Mouse (Mus musculus): ENCODE measurements at regions not wholly inside any gene's neighbourhood (a gene's known extent, or its start where the extent isn't known, plus 50 kb on each side); places are given as distances from the start of the nearest gene placed in this dataset.
A peak's percentile ranks its signal among the peaks of the same experiment; 100 is the strongest.

DNA sequence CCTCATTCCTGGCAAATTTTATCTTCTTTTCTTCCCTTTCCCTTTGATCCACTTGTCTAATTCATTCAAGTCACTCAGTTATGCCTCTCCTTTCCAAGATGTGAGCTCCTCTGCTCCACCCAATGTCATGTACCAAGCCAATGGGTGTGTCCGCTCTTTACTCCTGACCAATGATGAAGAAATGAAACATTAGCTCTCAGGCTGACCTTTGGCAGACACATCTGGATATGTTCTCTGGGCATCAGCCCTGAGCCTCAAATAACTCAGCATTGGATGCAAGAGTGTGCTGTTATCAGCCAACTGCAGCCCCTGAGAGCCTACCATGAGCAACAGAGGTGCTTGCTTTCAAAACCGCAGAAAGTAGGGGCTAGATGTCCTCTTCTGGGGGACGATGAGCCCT is 186.2 kb upstream of the Unc93a2 start:
- Histone ChIP-seq H3K36me3 (no peaks in the 10 kb centered on the region), H3K27me3 (ENCODE audit: insufficient read depth, poor library complexity, severe bottlenecking) (no peaks in the 10 kb centered on the region), H3K27ac (no peak overlapping the region), H3K4me1 (replicated peaks) (peaks cover 7% of the 10 kb centered on the region; the same call in 1 of the 2 replicates), H3K4me3 (no peak overlapping the region), H3K9me3 (no peaks in the 10 kb centered on the region)
- DNase-seq (ENCODE audit: low spot score), result no peak
- WGBS, result 96% methylated on average over 3 of the region's 3 CpGs

DNA sequence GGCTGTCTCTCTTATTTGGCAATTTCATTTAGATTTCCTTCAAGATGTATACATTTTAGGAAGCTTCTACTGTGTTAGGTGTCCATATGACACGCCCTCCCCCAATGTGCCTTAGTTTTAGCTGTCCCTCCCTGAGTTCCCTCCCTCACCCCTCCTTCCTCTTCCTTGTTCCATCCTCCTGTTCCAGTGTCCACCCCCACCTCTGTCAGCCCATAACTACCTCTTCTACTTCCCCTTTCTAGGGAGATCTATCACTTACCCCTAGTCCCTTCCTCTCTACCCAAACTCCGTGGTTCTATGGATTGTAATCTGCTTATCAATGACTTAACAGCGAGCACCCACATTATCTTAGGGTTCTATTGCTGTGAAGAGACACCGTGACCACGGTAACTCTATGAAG is 183.2 kb upstream of the Unc93a2 start:
- Histone ChIP-seq H3K27ac (no peak overlapping the region), H3K9me3 (no peaks in the 10 kb centered on the region), H3K4me1 (replicated peaks) (peaks cover 5% of the 10 kb centered on the region; the same call in 1 of the 2 replicates), H3K36me3 (no peaks in the 10 kb centered on the region), H3K27me3 (ENCODE audit: insufficient read depth, poor library complexity, severe bottlenecking) (no peaks in the 10 kb centered on the region), H3K4me3 (no peak overlapping the region)
- no peak for DNase-seq (ENCODE audit: low spot score)
- WGBS, result 92% methylated on average over 5 of the region's 5 CpGs

DNA sequence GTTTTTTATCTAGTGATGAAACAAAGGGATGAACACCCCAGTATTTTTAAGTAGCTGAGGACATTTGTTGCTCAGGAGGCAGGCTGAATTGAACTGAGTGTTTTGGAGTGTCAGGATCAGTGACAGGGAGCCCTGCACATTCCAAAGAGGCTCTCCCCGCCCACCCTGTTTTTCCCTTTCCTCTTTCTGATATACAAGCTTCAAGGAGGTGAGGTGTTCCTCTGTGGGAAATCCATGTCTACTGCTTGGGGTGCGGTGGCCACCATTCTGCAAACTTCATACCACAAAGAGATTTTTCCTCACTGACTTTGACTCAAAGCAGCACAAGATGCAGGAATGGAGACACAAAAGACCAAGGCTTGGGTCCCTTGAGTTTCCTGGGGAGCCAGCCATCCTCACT is 180.5 kb upstream of the Unc93a2 start:
- H3K9me3 ChIP-seq, result no peaks in the 10 kb centered on the region
- 91% methylated on average over 2 of the region's 2 CpGs for WGBS

GRCm38 (mm10) chr17:7562940-7563339 is 177.7 kb upstream of the Unc93a2 start:
- Histone ChIP-seq H3K9me3 (no peaks in the 10 kb centered on the region), H3K36me3 (no peaks in the 10 kb centered on the region), H3K27ac (no peak overlapping the region), H3K27me3 (ENCODE audit: insufficient read depth, poor library complexity, severe bottlenecking) (no peaks in the 10 kb centered on the region), H3K4me3 (no peak overlapping the region), H3K4me1 (replicated peaks) (peaks cover 5% of the 10 kb centered on the region; the same call in 1 of the 2 replicates)
- DNase-seq (ENCODE audit: low spot score), result no peak
- 21% methylated on average over 8 of the region's 8 CpGs for WGBS

More for the DNA sequence above, 180.5 kb upstream of the Unc93a2 start:
- Histone ChIP-seq H3K4me3 (no peak overlapping the region), H3K36me3 (no peaks in the 10 kb centered on the region), H3K27ac (no peak overlapping the region), H3K4me1 (replicated peaks) (peaks cover 5% of the 10 kb centered on the region; the same call in 1 of the 2 replicates), H3K27me3 (ENCODE audit: insufficient read depth, poor library complexity, severe bottlenecking) (no peaks in the 10 kb centered on the region)
- no peak for DNase-seq (ENCODE audit: low spot score)

DNA sequence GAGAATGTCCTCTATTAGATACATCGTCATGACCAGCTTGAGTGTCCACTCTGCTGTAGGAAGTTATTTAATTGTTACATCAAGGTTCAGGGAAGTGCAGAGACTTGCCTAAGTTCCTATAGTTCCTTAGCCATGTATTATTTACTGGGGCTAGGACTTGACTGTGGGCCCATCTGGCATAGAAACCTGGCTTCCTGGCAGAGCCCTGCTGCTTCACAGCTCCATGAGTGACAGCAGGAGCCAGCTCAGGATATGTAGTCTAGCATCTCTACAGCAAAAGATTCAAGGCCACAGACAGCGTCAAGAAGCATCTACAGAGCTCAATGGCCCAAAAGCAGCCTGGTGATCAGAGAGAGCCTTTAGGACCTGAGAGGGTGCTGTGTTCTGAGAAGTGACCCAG is 163.2 kb upstream of the Unc93a2 start:
- H3K36me3 ChIP-seq, result no peaks in the 10 kb centered on the region
- WGBS, result 83% methylated on average over 2 of the region's 2 CpGs
- DNase-seq (ENCODE audit: low spot score), result no peak
- no peaks in the 10 kb centered on the region for H3K4me1 ChIP-seq (replicated peaks)
- no peaks in the 10 kb centered on the region for H3K27me3 ChIP-seq (ENCODE audit: insufficient read depth, poor library complexity, severe bottlenecking)
- no peak overlapping the region for H3K4me3 ChIP-seq
- H3K27ac ChIP-seq, result no peak overlapping the region
- H3K9me3 ChIP-seq, result no peaks in the 10 kb centered on the region

DNA sequence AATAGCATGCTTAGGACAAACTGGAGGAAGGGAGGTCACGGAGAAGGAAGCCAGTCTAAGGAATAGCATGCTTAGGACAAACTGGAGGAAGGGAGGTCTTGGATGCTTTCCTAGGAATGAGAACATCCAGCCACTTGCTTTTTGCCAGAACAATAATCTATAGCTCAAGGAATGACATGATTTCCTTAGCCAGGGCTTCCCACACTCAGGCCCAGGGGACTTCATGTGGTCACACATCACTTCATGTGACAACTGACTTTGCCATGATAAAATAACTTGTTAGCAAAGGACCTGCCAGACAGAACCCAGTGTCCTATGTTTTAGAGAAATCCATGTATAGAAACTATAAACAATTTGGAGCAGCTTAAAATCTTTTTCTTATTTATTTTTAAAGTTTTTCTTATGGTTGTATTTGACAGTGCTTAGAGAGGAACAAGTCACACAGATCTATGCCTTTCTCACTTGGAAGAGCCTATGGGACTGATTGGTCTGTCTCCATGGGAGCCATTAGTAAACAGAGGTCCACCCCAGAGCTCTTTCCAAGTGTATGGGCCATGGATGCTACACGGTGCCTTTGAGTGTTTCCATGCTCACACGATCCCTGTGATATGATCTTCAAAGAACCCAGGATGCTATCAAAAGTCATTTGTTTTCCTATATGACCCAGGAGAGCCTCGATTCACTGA is 153.3 kb upstream of the Unc93a2 start:
- DNase-seq (ENCODE audit: low spot score), result no peak
- peaks cover 6% of the 10 kb centered on the region for H3K4me1 ChIP-seq (replicated peaks)
- 84% methylated on average over 4 of the region's 4 CpGs for WGBS

GRCm38 (mm10) chr17:7537618-7538266 is 152.5 kb upstream of the Unc93a2 start:
- H3K27me3 ChIP-seq (ENCODE audit: insufficient read depth, poor library complexity, severe bottlenecking), result no peaks in the 10 kb centered on the region
- H3K27ac ChIP-seq, result peak overlapping the region; percentile 56; the same call in 1 of the 2 replicates
- no peak overlapping the region for H3K4me3 ChIP-seq
- peak; percentile 6 for DNase-seq (ENCODE audit: low spot score)
- peaks cover 11% of the 10 kb centered on the region; the same call in 1 of the 2 replicates for H3K9me3 ChIP-seq
- no peaks in the 10 kb centered on the region for H3K36me3 ChIP-seq
- peaks cover 6% of the 10 kb centered on the region for H3K4me1 ChIP-seq (replicated peaks)
- 71% methylated on average over 7 of the region's 7 CpGs for WGBS

More for the DNA sequence above, 153.3 kb upstream of the Unc93a2 start:
- Histone ChIP-seq H3K27ac (no peak overlapping the region), H3K27me3 (ENCODE audit: insufficient read depth, poor library complexity, severe bottlenecking) (no peaks in the 10 kb centered on the region), H3K36me3 (no peaks in the 10 kb centered on the region), H3K4me3 (no peak overlapping the region), H3K9me3 (peaks cover 11% of the 10 kb centered on the region; the same call in 1 of the 2 replicates)

GRCm38 (mm10) chr17:7537210-7537609 is 151.9 kb upstream of the Unc93a2 start:
- no peak for DNase-seq (ENCODE audit: low spot score)
- Histone ChIP-seq H3K36me3 (no peaks in the 10 kb centered on the region), H3K4me1 (replicated peaks) (peaks cover 6% of the 10 kb centered on the region), H3K27me3 (ENCODE audit: insufficient read depth, poor library complexity, severe bottlenecking) (no peaks in the 10 kb centered on the region), H3K9me3 (peaks cover 11% of the 10 kb centered on the region; the same call in 1 of the 2 replicates), H3K4me3 (no peak overlapping the region), H3K27ac (no peak overlapping the region)
- WGBS, result 92% methylated on average over 5 of the region's 5 CpGs

GRCm38 (mm10) chr17:7534386-7535059 is 149.3 kb upstream of the Unc93a2 start:
- Histone ChIP-seq H3K4me3 (no peak overlapping the region), H3K36me3 (no peaks in the 10 kb centered on the region), H3K4me1 (replicated peaks) (peaks cover 8% of the 10 kb centered on the region), H3K27me3 (ENCODE audit: insufficient read depth, poor library complexity, severe bottlenecking) (no peaks in the 10 kb centered on the region), H3K9me3 (peaks cover 4% of the 10 kb centered on the region; the same call in 1 of the 2 replicates), H3K27ac (no peak overlapping the region)
- 91% methylated on average over 6 of the region's 6 CpGs for WGBS
- DNase-seq (ENCODE audit: low spot score), result no peak

GRCm38 (mm10) chr17:7533552-7533951 is 148.3 kb upstream of the Unc93a2 start:
- Histone ChIP-seq H3K4me3 (no peak overlapping the region), H3K4me1 (replicated peaks) (peaks cover 9% of the 10 kb centered on the region), H3K36me3 (no peaks in the 10 kb centered on the region), H3K27ac (no peak overlapping the region), H3K27me3 (ENCODE audit: insufficient read depth, poor library complexity, severe bottlenecking) (no peaks in the 10 kb centered on the region), H3K9me3 (peaks cover 4% of the 10 kb centered on the region; the same call in 1 of the 2 replicates)
- 77% methylated on average over 2 of the region's 2 CpGs for WGBS
- no peak for DNase-seq (ENCODE audit: low spot score)

DNA sequence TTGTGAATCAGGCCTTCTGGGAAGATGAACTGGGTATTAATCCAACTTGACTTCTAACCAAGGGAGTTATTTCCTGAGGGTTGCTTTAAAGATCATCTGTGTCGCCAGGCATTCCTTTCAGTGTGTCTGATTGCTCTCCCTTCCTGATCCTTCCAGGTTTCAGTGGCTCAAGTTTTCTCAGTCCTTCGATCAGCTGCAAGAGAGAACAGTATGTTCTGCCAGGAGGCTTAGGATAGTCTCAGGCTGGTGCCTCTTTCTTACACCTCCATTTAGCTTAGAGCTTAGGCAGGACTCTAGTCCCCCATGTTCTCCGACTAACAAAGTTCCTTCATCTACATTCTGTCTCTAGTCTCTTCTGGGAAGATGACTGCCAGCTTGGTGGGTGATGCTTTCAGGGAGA is 147.4 kb upstream of the Unc93a2 start:
- Histone ChIP-seq H3K27ac (no peak overlapping the region), H3K4me3 (no peak overlapping the region), H3K36me3 (no peaks in the 10 kb centered on the region), H3K27me3 (ENCODE audit: insufficient read depth, poor library complexity, severe bottlenecking) (no peaks in the 10 kb centered on the region), H3K9me3 (peaks cover 4% of the 10 kb centered on the region; the same call in 1 of the 2 replicates), H3K4me1 (replicated peaks) (peaks cover 5% of the 10 kb centered on the region)
- DNase-seq (ENCODE audit: low spot score), result no peak
- 91% methylated on average over 3 of the region's 3 CpGs for WGBS

- 52% methylated on average over 5 of the region's 5 CpGs for WGBS
- H3K4me1 ChIP-seq (replicated peaks), result 0 out of 2 replicates have a peak, but pooled peaks cover 3% of the 10 kb centered on the region
- peak overlapping the region; percentile 45; the same call in 1 of the 2 replicates for H3K27ac ChIP-seq
- H3K36me3 ChIP-seq, result no peaks in the 10 kb centered on the region
- DNase-seq (ENCODE audit: low spot score), result no peak
- H3K9me3 ChIP-seq, result no peaks in the 10 kb centered on the region
- no peak overlapping the region for H3K4me3 ChIP-seq
- no peaks in the 10 kb centered on the region for H3K27me3 ChIP-seq (ENCODE audit: insufficient read depth, poor library complexity, severe bottlenecking)
Observed at GRCm38 (mm10) chr17:7529304-7529703, 144.0 kb upstream of the Unc93a2 start.

DNA sequence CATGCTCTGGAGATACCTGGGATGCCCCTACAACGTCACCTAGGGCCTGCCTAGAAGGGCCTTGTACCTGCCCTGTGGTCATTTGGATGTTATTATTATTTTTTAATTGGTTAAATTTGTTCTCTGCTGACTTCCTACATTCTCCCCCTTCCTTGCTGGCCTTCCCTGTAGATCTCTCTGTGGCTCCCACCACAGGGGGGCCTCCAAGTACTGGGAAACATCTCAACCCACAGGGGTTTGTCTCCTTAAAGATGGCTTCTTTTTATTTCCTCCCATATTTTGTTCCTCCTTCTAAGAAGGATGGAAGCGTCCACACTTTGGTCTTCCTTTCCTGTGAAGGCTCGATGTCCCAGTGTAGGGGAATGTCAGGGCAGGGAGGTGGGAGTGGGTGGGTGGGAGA is 142.4 kb upstream of the Unc93a2 start:
- Histone ChIP-seq H3K4me1 (replicated peaks) (0 out of 2 replicates have a peak, but pooled peaks cover 3% of the 10 kb centered on the region), H3K36me3 (no peaks in the 10 kb centered on the region), H3K27ac (no peak overlapping the region), H3K27me3 (ENCODE audit: insufficient read depth, poor library complexity, severe bottlenecking) (no peaks in the 10 kb centered on the region), H3K4me3 (no peak overlapping the region), H3K9me3 (no peaks in the 10 kb centered on the region)
- WGBS, result 79% methylated on average over 3 of the region's 3 CpGs
- no peak for DNase-seq (ENCODE audit: low spot score)

All from hindbrain, embryonic 10.5 days (tissue).